Mouse (Mus musculus) heart, embryonic 13.5 days (tissue): ENCODE data around the gene Spcs2. TPM values are rescaled to one million over a fixed set of nuclear protein-coding genes. Genes with fewer than 3 reads are reported as not detected.

ENCODE experiments used
- ATAC-seq: fragments of 200-750 bp; cut with Nextera tagmentation; 2 replicates; pipeline ENCODE4 v1.8.0; 2017; ENCODE audit warnings: moderate TSS enrichment; ENCODE audit not compliant: insufficient number of reproducible peaks, low FRiP score, low TSS enrichment; ENCODE audit errors: extremely low read depth
- H3K27ac ChIP-seq: fragments of 300-500 bp; sonication (generic); replicated peaks from 2 replicates; pipeline ENCODE4 v1.5.1; 2015; ENCODE audit warnings: moderate library complexity, mild to moderate bottlenecking, inconsistent platforms
- H3K27me3 ChIP-seq: fragments of 300-500 bp; sonication (generic); replicated peaks from 2 replicates; pipeline ENCODE4 v1.6.1; 2015; ENCODE audit warnings: mild to moderate bottlenecking, inconsistent platforms
- H3K36me3 ChIP-seq: fragments of 300-500 bp; sonication (generic); 2 replicates; pipeline ENCODE4 v1.6.1; 2015; ENCODE audit warnings: mild to moderate bottlenecking, inconsistent platforms
- H3K4me1 ChIP-seq: fragments of 300-500 bp; sonication (generic); 2 replicates; pipeline ENCODE4 v1.6.1; 2015; ENCODE audit warnings: inconsistent platforms
- H3K4me2 ChIP-seq: fragments of 300-500 bp; sonication (generic); 2 replicates; pipeline ENCODE4 v1.6.1; 2015; ENCODE audit warnings: inconsistent platforms, mild to moderate bottlenecking, moderate library complexity
- H3K4me3 ChIP-seq: fragments of 300-500 bp; sonication (generic); 2 replicates; pipeline ENCODE4 v1.5.1; 2015; ENCODE audit warnings: moderate library complexity, mild to moderate bottlenecking, inconsistent platforms
- H3K9ac ChIP-seq: fragments of 300-500 bp; sonication (generic); 2 replicates; pipeline ENCODE4 v1.6.1; 2015; ENCODE audit warnings: inconsistent platforms, mild to moderate bottlenecking, moderate library complexity
- H3K9me3 ChIP-seq: fragments of 300-500 bp; sonication (generic); 2 replicates; pipeline ENCODE4 v1.6.1; 2016; ENCODE audit warnings: inconsistent platforms
- WGBS: fragments of 180-500 bp; shearing (Covaris S2); methylation state at CpG from one replicate; pipeline ENCODE4 v1.1.7; 2015; ENCODE audit warnings: mixed read lengths; 5-methylcytosine and 5-hydroxymethylcytosine counted together
- polyA plus RNA-seq: library from polyadenylated mRNA; unstranded; fragments of >200 nt; fragmentation: Nextera tagmentation; extraction: Ambion mirVana; gene quantifications from 2 replicates; pipeline ENCODE4 v1.2.1, GENCODE M21; 2015

Gene Spcs2
- polyA plus RNA-seq, 1 experiment from 2014 or later = 187 TPM

DNA sequence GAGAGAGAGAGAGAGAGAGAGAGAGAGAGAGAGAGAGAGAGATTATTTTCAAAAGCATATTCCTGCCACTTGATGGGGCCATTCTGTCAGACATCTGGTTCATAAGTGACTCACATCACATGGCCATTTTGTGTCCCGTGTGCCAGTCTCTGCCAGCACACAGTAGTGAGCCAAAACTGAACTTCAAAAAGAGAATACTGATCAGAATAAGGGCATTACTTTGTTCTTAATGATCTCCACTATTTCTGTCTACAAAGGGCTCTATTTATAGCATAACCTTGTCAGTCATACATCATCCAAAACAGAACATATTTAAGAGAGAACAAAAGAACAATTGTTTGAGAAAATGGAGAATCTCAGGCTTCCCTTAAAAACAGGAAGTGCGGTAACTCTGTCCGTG, 28.2 kb upstream of the Spcs2 start:
- Histone ChIP-seq H3K4me3 (no peak overlapping the region), H3K4me1 (peaks cover 10% of the 10 kb centered on the region), H3K9ac (no peak overlapping the region), H3K36me3 (no peaks in the 10 kb centered on the region), H3K27ac (no peak overlapping the region), H3K27me3 (no peaks in the 10 kb centered on the region), H3K9me3 (no peaks in the 10 kb centered on the region), H3K4me2 (no peak overlapping the region)
- ATAC-seq = no peak
- WGBS = 49% methylated on average over 3 of the region's 3 CpGs

DNA sequence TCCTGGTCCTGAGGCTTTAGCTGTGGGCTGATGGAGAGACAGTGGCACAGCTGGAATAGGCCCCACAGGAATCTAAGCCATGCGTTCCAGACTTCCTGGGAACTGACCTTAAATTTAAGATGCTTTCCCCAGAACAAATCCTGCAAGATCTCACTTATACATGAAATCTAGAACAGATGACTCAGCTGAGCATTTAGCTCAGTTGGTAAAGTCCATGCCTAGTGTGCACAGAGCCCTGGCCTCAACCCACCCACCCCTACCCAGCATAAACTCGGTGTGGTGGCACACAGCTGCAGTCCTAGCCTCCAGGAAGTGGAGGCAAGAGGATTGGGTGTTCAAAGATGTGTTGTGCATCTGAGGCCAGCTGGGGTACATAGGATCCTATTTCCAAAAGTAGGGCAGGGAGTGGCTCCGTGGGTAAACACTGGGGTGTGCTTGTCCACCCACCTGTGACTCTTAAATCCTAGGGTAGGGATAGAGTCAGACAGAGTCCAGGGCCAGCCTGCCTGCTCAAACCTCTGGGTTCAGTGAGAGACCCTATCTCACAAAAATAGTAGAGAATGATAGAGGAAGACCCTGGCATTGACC, 27.0 kb upstream of the Spcs2 start:
- Histone ChIP-seq H3K9ac (no peak overlapping the region), H3K9me3 (no peaks in the 10 kb centered on the region), H3K27ac (no peak overlapping the region), H3K4me3 (no peak overlapping the region), H3K36me3 (no peaks in the 10 kb centered on the region), H3K27me3 (0 out of 2 replicates have a peak, but pooled peaks cover 5% of the 10 kb centered on the region), H3K4me2 (no peak overlapping the region), H3K4me1 (peaks cover 10% of the 10 kb centered on the region)
- 69% methylated on average over 3 of the region's 3 CpGs for WGBS
- no peak for ATAC-seq

GRCm38 (mm10) chr7:99889175-99889880, 26.1 kb upstream of the Spcs2 start:
- peaks cover 10% of the 10 kb centered on the region for H3K4me1 ChIP-seq
- H3K4me3 ChIP-seq = no peak overlapping the region
- H3K27ac ChIP-seq = no peak overlapping the region
- no peak overlapping the region for H3K9ac ChIP-seq
- no peak overlapping the region for H3K4me2 ChIP-seq
- no peak for ATAC-seq
- no peaks in the 10 kb centered on the region for H3K36me3 ChIP-seq
- no peaks in the 10 kb centered on the region for H3K9me3 ChIP-seq
- 41% methylated on average over 10 of the region's 10 CpGs for WGBS
- H3K27me3 ChIP-seq = 0 out of 2 replicates have a peak, but pooled peaks cover 5% of the 10 kb centered on the region

- no peak overlapping the region for H3K4me2 ChIP-seq
- no peak overlapping the region for H3K27ac ChIP-seq
- H3K4me3 ChIP-seq = no peak overlapping the region
- H3K36me3 ChIP-seq = no peaks in the 10 kb centered on the region
- no peak for ATAC-seq
- 0 out of 2 replicates have a peak, but pooled peaks cover 5% of the 10 kb centered on the region for H3K27me3 ChIP-seq
- H3K9me3 ChIP-seq = no peaks in the 10 kb centered on the region
- peaks cover 10% of the 10 kb centered on the region for H3K4me1 ChIP-seq
- H3K9ac ChIP-seq = no peak overlapping the region
These were observed 24.5 kb upstream of the Spcs2 start for GRCm38 (mm10) chr7:99887743-99888142.

DNA sequence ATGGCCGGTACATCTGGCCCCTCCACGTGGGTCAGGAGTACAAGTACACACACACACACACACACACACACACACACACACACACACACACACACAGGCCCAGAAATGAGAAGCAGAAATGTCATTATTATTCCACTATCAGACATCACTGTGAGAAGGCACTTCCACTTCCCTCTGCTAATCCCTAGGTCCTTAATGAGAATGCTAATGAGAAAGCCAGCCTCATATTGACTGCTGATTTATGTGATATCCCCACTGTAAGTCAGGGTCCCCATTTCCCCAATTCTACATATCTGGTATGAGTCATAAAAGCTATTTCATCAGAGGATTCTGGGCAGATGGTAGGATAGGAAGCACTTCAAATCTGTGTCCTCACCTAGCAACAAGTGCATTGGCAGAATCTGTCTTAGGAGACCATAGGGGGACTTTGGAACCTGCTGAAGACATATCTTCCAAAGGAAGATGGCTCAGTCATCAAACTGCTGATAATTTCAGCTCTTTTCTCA, 24.0 kb upstream of the Spcs2 start:
- H3K4me2 ChIP-seq = no peak overlapping the region
- H3K4me3 ChIP-seq = no peak overlapping the region
- no peaks in the 10 kb centered on the region for H3K36me3 ChIP-seq
- 0 out of 2 replicates have a peak, but pooled peaks cover 5% of the 10 kb centered on the region for H3K27me3 ChIP-seq
- ATAC-seq = no peak
- 70% methylated on average over 2 of the region's 2 CpGs for WGBS
- no peaks in the 10 kb centered on the region for H3K9me3 ChIP-seq
- no peak overlapping the region for H3K27ac ChIP-seq
- peaks cover 10% of the 10 kb centered on the region for H3K4me1 ChIP-seq
- no peak overlapping the region for H3K9ac ChIP-seq

DNA sequence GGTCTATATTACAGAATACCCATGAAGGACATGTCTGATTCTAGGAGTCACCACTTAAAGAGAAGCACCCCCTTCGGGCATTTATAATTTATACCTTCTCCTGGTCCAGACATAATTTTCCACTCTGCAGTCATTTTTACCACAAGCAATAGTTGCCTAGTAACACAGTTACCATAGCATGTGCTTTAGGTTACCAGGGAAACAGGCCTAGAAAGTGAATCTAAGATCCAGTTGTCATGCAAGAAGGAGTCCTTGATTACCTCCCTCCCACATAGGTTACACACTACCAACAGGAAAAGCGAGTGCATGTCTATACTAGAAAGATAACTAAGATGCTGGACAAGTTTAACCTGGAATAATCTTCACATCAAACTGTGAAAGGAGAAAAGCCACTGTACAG, 15.0 kb upstream of the Spcs2 start:
- H3K9me3 ChIP-seq = no peaks in the 10 kb centered on the region
- H3K9ac ChIP-seq = no peak overlapping the region
- WGBS = 57% methylated on average over 2 of the region's 2 CpGs
- no peak overlapping the region for H3K4me3 ChIP-seq
- H3K36me3 ChIP-seq = no peaks in the 10 kb centered on the region
- peaks cover 20% of the 10 kb centered on the region for H3K4me1 ChIP-seq
- no peak overlapping the region for H3K27ac ChIP-seq
- no peak for ATAC-seq
- no peak overlapping the region for H3K4me2 ChIP-seq
- H3K27me3 ChIP-seq = 0 out of 2 replicates have a peak, but pooled peaks cover 15% of the 10 kb centered on the region

DNA sequence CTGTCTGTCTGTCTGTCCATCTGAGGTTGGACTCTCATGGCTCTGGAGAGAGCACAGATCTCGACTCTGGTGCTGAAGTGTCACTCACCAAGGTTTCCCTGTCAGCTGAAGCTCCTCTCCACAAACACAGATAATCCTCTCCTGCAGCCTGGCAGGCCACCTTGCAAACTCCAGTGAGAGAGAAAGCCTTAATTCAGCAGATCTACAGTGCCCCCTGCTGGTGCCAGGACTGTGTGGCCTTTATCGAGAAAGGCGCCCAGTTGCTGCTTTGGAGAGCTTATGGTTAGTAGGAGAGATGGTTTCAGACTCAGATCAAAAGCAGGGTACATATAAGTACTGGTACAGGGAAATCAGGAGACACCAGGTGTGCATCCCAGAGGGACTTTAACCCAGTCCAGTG, 13.1 kb upstream of the Spcs2 start:
- H3K27me3 ChIP-seq = 0 out of 2 replicates have a peak, but pooled peaks cover 15% of the 10 kb centered on the region
- no peak overlapping the region for H3K27ac ChIP-seq
- H3K36me3 ChIP-seq = no peaks in the 10 kb centered on the region
- no peak overlapping the region for H3K4me3 ChIP-seq
- no peak overlapping the region for H3K4me2 ChIP-seq
- no peaks in the 10 kb centered on the region for H3K9me3 ChIP-seq
- 0% methylated on average over 3 of the region's 3 CpGs for WGBS
- peaks cover 20% of the 10 kb centered on the region for H3K4me1 ChIP-seq
- 0 out of 2 replicates have a peak overlapping the region, but pooled peaks have one; percentile 9 for H3K9ac ChIP-seq
- no peak for ATAC-seq

- no peaks in the 10 kb centered on the region for H3K36me3 ChIP-seq
- H3K27me3 ChIP-seq = 0 out of 2 replicates have a peak, but pooled peaks cover 15% of the 10 kb centered on the region
- H3K9ac ChIP-seq = 0 out of 2 replicates have a peak overlapping the region, but pooled peaks have one; percentile 9
- H3K4me3 ChIP-seq = no peak overlapping the region
- H3K4me1 ChIP-seq = peaks cover 20% of the 10 kb centered on the region
- no peaks in the 10 kb centered on the region for H3K9me3 ChIP-seq
- no peak overlapping the region for H3K4me2 ChIP-seq
- WGBS = 31% methylated on average over 5 of the region's 5 CpGs
- ATAC-seq = no peak
- no peak overlapping the region for H3K27ac ChIP-seq
These were observed 12.6 kb upstream of the Spcs2 start for GRCm38 (mm10) chr7:99875891-99876290.

- Histone ChIP-seq H3K9ac (peak overlapping the region; percentile 21; the same call in 1 of the 2 replicates), H3K4me1 (peaks cover 20% of the 10 kb centered on the region), H3K4me3 (no peak overlapping the region), H3K27me3 (0 out of 2 replicates have a peak, but pooled peaks cover 15% of the 10 kb centered on the region), H3K9me3 (no peaks in the 10 kb centered on the region), H3K4me2 (no peak overlapping the region), H3K27ac (no peak overlapping the region), H3K36me3 (no peaks in the 10 kb centered on the region)
- no peak for ATAC-seq
- WGBS = 37% methylated on average over 6 of the region's 6 CpGs
These were observed 10.7 kb upstream of the Spcs2 start for GRCm38 (mm10) chr7:99873965-99874364.

- H3K27ac ChIP-seq = no peak overlapping the region
- H3K9me3 ChIP-seq = no peaks in the 10 kb centered on the region
- ATAC-seq = no peak
- H3K36me3 ChIP-seq = no peaks in the 10 kb centered on the region
- 67% methylated on average over 4 of the region's 4 CpGs for whole genome bisulfite sequencing
- no peak overlapping the region for H3K4me3 ChIP-seq
- H3K27me3 ChIP-seq = no peaks in the 10 kb centered on the region
- H3K4me1 ChIP-seq = peaks cover 26% of the 10 kb centered on the region
- H3K4me2 ChIP-seq = no peak overlapping the region
- H3K9ac ChIP-seq = no peak overlapping the region
These were observed 6.0 kb upstream of the Spcs2 start for GRCm38 (mm10) chr7:99869296-99869695.

DNA sequence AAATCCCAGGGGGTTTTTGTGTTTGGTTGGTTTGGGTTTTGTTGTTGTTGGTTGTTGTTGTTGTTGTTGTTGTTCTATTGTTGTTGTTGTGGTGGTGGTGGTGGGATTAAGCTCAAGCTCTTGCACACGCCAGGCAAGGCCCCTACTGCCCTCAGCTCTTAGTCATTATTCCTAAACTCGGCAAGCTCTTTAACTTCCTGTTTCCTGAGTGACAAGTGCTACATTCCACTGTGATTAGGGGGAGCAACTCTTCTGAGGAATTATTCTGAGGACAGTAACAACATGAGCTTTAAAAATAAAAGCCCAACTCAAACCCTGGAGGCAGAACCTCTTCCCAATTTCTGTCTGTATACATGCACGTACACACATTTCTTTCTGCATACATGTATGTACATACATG, 2.0 kb upstream of the Spcs2 start:
- Histone ChIP-seq H3K27me3 (no peaks in the 10 kb centered on the region), H3K36me3 (no peaks in the 10 kb centered on the region), H3K4me3 (no peak overlapping the region), H3K4me2 (no peak overlapping the region), H3K9me3 (no peaks in the 10 kb centered on the region), H3K27ac (peak overlapping the region; percentile 58), H3K4me1 (peaks cover 22% of the 10 kb centered on the region), H3K9ac (no peak overlapping the region)
- no peak for ATAC-seq
- WGBS = 31% methylated on average over 3 of the region's 3 CpGs
